Mouse (Mus musculus) neutrophil, adult 59 days (primary cell): ENCODE results near the gene Rgl3. TPM values are rescaled to one million over a fixed set of nuclear protein-coding genes. Genes with fewer than 3 reads are reported as not detected.

ENCODE experiments used
- total RNA-seq, 2 experiments: library from RNA; stranded (reverse); gene quantifications; 1 replicate in 1 of 2; 2 replicates in 1 of 2; pipeline ENCODE4 v1.2.4; 2023

Gene Rgl3
- total RNA-seq, result not detected

GRCm38 (mm10) chr9:21989230-21990110 is at the start of gene Rgl3:
TSS of gene Rgl3 (minus strand) at chr9:21989446.

GRCm38 (mm10) chr9:22002194-22003162 is 13.2 kb upstream of the Rgl3 start, which contains the start of the genes Ccdc151 and Prkcsh:
TSS of gene Ccdc151 (minus strand) at chr9:22002634.
TSS of gene Prkcsh (plus strand) at chr9:22002806.

GRCm38 (mm10) chr9:21963417-21963816 is 25.8 kb downstream of the Rgl3 start, which contains the start of gene Epor:
TSS of gene Epor (minus strand) at chr9:21963506.

GRCm38 (mm10) chr9:21955570-21956281 is 33.5 kb downstream of the Rgl3 start, which contains the start of gene Swsap1:
TSS of gene Swsap1 (plus strand) at chr9:21955755.

GRCm38 (mm10) chr9:21936692-21937570 is 52.3 kb downstream of the Rgl3 start, which contains the start of gene Plppr2:
TSS of gene Plppr2 (plus strand) at chr9:21937033.

GRCm38 (mm10) chr9:21927208-21927753 is 62.0 kb downstream of the Rgl3 start, which contains the start of the genes Ccdc159 and Tmem205:
TSS of gene Ccdc159 (plus strand) at chr9:21927471.
TSS of gene Tmem205 (minus strand) at chr9:21927556.

Other genes starting within 250 kb of the Rgl3 start
- gene Spc24, start 229.1 kb downstream of the Rgl3 start, total RNA-seq, result 10 to 100 TPM; 26.1 to 36.9 TPM
- under 1 TPM; 0.36 to 0.60 TPM for gene Kank2, start 190.7 kb downstream of the Rgl3 start, total RNA-seq
- not detected for gene Angptl8, start 153.9 kb downstream of the Rgl3 start, total RNA-seq
- 1 to 10 TPM; 1.6 to 2.4 TPM for gene Dock6, start 136.8 kb downstream of the Rgl3 start, total RNA-seq
- gene Rab3d, start 71.3 kb downstream of the Rgl3 start, total RNA-seq, result 100 to 1,000 TPM; 172 to 188 TPM
- gene Ccdc159, start 62.0 kb downstream of the Rgl3 start, total RNA-seq, result 1 to 10 TPM; 1.3 TPM
- gene Tmem205, start 61.9 kb downstream of the Rgl3 start, total RNA-seq, result 10 to 100 TPM; 16.9 to 18.5 TPM
- gene Plppr2, start 52.4 kb downstream of the Rgl3 start, total RNA-seq, result 1 to 10 TPM; 1.0 TPM
- 1 to 10 TPM; 3.6 to 5.4 TPM for gene Swsap1, start 33.7 kb downstream of the Rgl3 start, total RNA-seq
- 1 to 10 TPM; 3.4 to 8.7 TPM for gene Epor, start 25.9 kb downstream of the Rgl3 start, total RNA-seq
- not detected for gene Ccdc151, start 13.2 kb upstream of the Rgl3 start, total RNA-seq
- gene Prkcsh, start 13.4 kb upstream of the Rgl3 start, total RNA-seq, result 10 to 100 TPM; 53.0 to 58.7 TPM
- gene Elavl3, start 62.6 kb upstream of the Rgl3 start, total RNA-seq, result not detected
- gene Gm49318, start 81.8 kb upstream of the Rgl3 start, total RNA-seq, result not detected
- 10 to 100 TPM in 1 of 2 experiments, 1 to 10 TPM in 1; 8.4 to 12.0 TPM for gene Zfp653, start 81.9 kb upstream of the Rgl3 start, total RNA-seq
- 1 to 10 TPM; 7.1 to 8.9 TPM for gene Ecsit, start 96.0 kb upstream of the Rgl3 start, total RNA-seq
- not detected for gene Cnn1, start 109.8 kb upstream of the Rgl3 start, total RNA-seq
- 10 to 100 TPM; 35.8 to 42.7 TPM for gene Elof1, start 127.7 kb upstream of the Rgl3 start, total RNA-seq
- gene Acp5, start 146.3 kb upstream of the Rgl3 start, total RNA-seq, result 10 to 100 TPM; 17.1 to 26.9 TPM
- gene Pigyl, start 167.4 kb upstream of the Rgl3 start, total RNA-seq, result 10 to 100 TPM; 14.6 to 16.6 TPM
- gene Zfp872, start 198.6 kb upstream of the Rgl3 start, total RNA-seq, result not detected
- 10 to 100 TPM; 15.5 TPM for gene Zfp809, start 236.3 kb upstream of the Rgl3 start, total RNA-seq